Mouse (Mus musculus): Measurements from ENCODE around the gene Nup155.
"Not testable (repeated sequence)": the region's sequence is repeated elsewhere in the genome, so short reads cannot be mapped to it uniquely, and the experiment has no call there.

Gene Nup155

DNA sequence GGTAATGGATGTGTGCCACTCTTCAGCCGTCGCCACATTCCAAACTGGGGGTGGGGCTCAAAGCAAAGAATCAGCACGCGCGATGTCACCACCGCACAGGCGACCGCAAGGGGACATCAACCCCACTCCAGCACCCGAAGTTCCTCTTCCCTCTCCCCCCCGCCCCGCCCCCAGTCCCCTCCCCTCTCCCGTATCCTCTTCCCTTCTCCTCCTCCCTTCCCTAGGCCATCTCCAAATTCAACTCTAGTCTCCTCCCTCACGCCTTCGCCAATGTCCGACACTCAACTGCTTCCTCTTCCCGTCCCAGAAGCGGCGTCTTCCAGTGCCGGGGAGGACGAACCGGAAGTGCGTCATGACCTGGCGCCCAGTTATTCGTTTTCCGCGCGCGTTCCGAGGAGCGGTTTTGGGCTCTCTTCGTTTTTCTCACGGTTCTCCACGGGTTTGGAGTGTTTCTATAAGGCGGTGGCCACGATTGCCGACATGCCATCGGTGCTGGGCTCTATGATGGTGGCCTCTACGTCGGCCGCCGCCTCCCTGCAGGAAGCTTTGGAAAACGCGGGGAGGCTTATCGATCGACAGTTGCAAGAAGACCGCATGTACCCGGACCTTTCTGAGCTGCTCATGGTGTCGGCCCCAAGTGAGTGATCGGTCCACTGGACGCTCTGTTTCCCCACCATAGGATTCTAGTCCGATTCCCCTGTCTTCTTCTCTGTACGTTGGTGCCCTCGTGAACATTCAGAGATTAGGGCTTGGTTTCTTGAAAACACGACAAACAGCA, at the start of gene Nup155:
Nup155 (plus strand) TSS at position 308 of the 778 bp plus-strand sequence.
- DNase-seq (ENCODE audit: low read depth), result peak; percentile 97

DNA sequence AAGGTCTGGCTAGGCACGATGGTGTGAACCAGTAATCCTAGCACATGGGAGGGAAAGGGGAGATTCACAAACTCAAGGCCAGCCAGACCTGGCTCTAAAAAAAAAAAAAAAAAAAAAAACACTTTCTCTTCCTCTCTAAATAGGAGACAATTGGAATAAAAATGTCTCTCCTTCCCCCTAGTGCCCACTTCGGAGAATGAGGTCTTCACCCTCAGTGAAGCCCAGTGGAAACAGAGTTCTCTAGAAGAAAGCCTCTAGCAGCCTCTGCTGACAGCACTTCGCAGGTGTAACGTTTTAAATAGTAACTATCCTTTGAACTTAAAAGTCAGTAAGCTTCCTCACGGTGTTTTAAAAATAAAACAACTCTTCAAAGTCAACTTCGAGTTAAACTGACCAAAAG, 43.9 kb upstream of the Nup155 start:
- DNase-seq (ENCODE audit: low read depth), result peak; percentile 9

DNA sequence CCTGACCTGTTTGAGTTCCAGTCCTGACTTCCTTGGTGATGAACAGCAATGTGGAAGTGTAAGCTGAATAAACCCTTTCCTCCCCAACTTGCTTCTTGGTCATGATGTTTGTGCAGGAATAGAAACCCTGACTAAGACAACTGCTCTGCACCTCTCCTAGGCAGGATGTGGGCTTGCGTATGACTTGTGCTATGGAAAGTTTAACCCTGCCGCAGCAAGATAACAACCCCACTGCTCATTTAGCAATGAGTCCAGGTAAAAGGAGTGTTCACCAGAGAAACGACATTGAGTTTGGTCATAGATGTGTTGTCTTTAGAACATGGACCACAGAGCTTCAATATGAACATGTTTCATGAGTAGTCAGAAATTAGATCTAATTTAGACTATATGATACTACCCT, 35.9 kb upstream of the Nup155 start:
- DNase-seq (ENCODE audit: low read depth), result peak; percentile 78

DNA sequence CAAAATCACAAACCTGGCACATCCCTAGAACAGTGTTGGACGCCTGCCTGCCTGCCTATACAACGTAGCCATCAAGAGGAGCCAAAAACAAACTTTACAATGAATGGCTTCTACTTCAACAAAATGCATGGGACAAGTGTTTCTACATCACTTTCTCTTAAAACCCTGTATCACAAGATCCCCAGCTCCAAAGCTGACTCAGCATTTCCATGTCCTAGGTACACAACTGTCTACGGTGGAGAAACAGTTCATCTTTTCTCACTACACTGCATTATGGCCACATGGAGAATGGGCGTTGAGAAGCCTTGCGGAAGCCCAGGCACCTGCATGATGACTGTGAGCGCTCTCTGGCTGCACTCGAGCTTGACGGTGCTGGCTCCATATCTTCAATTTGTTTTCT, 26.9 kb upstream of the Nup155 start:
- DNase-seq (ENCODE audit: low read depth), result no peak

DNA sequence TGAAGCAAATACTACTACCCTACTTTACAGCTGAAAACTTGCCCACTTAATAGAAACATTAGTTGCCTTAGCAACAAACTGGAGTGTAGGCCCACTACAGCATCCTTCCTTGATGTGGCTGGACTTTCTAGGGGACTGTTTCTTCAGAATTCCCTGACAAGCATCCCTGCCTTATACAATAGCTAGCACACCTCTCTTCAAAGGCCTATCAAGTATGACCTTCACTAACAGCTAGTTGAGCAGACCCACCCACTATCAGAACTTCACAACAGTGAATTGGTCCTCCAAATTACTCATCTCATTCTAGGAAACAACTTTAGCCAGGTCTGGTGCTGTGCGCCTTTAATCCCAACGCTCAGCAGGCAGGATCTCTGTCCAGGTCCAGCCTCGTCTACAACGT, 21.8 kb upstream of the Nup155 start:
- no peak for DNase-seq (ENCODE audit: low read depth)

DNA sequence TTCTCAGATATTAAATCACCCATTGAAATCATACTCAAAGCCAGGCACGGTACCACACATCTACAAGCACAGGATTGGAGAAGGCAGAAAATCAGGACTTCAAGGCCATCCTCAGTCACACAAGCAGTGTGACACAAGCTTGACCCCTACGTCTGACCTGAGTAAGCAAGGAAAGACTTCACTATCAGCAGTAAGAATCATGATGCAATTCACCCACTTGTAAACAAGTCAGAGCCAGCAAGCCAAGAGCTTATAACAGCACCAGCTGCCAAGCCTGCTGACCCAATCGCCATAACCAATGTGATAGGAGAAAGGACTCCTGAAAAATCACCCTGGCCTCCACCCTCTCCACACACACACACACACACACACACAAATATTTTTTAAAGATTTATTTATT, 20.4 kb upstream of the Nup155 start:
- no peak for DNase-seq (ENCODE audit: low read depth)

DNA sequence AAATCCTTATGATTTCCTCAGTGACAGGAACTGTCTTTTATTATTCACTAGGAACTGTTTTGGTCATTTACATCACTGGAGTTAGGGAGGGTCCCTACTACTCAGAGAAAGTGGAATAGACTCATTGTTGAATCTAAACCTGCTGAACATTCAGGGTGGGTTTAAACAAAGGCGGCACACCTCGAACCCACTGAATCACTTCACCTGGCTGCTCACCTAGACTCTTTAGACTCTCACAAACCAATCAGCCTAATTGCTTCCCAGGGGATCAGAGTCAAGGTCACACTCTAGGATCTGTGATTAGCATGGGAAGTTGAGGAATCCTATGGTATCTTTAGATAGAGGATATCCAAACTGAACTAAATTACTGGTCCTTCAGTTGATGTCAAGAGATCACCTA, 18.4 kb upstream of the Nup155 start:
- no peak for DNase-seq (ENCODE audit: low read depth)

DNA sequence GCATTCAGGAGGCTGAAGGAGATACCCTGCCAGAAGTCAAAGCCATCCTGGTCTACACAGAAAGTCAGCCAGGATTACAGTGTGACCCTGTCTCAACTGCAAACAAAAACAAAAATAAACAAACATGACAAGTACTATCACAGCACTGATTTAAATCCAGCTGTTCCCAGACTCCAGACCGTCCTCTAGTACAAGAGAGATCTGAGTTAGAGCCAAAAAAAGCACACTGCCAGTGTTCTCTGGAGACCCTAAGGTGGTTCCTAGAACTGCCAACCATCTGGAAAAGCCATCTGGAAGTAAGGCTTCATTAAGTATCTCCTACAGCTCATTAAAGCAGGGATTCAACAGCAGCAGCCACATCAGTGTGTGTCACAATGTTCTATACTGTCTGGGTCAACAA, 16.4 kb upstream of the Nup155 start:
- not testable (repeated sequence) for DNase-seq (ENCODE audit: low read depth)

DNA sequence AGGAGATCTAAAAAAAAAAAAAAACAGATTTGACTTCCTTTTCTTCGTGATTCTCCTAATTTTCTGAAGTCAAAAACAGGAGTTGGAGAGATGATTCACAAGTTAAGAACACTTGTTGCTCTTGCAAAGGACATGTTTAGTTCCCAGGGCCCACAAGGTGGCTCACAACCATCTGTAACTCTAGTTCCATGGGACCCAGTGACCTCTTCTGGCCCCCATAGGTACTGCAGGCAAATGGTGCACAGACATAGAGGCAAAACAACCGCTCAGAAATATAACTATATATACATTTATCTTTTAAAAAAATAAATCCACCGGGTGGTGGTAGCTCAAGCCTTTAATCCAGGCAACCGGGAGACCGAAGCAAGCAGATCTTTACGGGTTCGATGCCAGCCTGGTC, 11.2 kb upstream of the Nup155 start:
- DNase-seq (ENCODE audit: low read depth), result peak; percentile 92

DNA sequence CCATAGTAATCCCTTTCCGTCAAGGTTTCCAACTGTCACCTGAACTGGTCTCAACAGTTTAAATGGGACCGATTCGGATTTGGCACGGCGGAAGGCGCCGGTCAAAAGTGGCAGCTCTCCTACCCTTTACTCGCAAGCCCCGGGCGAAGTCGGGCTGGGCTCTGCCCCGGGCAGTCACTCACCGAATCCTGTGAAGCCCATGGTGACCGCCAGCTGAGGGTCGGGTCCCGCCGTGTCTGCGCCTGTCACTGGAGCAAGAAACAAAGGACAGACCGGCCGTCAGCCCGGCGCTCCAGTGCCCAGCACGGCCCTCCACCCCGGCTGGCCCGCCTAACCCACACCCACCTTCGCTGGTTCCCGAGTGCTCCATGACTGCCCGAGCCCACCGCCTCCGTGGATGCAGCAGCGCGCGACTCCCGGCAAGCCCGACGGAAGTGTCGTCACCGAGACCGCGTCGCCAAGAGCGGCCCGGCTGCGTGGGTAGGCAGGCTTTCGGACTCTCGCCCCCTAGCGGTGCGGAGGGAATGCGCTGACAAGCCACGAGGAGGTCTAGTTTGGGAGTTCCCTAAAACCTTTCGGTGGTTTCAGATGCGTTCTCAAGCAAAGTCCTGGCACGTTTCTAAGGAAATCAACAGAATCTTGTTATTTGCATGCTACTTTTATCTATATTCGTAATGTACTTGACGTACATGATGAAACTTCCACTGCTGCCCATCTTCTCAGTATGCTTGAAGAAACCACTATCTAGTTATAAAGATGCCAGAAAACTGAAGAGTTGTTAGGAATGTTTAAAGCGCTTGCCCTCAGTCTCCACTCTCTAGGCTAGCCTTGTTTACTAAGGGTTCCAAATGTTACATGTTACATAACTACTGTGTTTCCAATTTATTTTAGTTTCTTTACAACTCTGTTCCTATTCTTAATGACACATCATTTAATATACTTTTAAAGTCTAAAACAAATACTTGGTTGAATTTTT, 10.0 kb upstream of the Nup155 start, which contains the start of gene Wdr70:
Wdr70 (minus strand) TSS at position 436 of the 976 bp plus-strand sequence.
- peak; percentile 98 for DNase-seq (ENCODE audit: low read depth)

DNA sequence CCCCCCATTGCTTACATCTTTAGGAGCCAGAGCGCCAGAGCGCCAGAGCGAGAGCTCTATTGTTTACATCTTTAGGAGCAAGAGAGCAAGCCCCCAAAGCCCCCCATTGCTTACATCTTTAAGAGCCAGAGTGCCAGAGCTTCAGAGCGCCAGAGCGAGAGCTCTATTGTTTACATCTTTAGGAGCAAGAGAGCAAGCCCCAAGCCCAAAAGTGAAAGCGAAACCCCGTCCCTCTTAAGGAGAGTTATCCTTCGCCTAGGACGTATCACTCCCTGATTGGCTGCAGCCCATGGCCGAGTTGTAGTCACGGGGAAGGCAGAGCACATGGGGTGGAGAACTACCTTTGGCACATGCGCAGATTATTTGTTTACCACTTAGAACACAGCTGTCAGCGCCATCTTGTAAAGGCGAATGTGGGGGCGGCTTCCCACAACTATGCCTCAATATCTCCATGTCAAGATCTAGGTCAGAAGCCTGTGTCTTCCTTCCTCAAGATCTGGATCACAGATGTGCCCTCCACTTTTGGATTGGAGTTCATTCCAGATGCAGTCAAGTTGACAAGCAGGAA, 7.0 kb upstream of the Nup155 start:
- DNase-seq (ENCODE audit: low read depth), result peak; percentile 39

DNA sequence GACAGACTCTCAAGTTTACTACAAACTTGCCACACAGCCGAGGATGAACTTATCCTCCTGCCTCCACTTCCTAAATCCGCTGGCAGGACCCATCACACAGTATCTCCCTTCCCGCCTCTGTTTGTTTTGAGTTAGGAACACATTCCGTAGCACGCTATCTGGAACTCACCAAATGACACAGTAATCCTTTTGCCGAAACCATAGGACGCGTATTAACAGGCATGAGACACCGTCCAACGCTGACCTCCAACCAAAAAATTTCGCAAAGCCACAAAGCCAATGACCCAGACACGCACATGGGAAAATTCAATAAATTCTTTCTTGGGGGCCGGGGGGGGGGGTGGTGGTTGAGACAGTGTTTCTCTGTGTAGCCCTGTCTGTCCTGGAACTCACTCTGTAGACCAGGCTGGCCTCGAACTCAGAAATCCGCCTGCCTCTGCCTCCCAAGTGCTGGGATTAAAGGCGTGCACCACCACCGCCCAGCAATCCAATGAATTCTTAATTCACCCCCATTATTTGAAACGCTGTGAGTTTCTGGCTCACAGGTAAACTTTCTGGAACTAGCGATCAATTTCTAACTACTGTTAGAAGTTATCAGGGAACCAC, 610 bp upstream of the Nup155 start:
- no peak for DNase-seq (ENCODE audit: low read depth)

DNA sequence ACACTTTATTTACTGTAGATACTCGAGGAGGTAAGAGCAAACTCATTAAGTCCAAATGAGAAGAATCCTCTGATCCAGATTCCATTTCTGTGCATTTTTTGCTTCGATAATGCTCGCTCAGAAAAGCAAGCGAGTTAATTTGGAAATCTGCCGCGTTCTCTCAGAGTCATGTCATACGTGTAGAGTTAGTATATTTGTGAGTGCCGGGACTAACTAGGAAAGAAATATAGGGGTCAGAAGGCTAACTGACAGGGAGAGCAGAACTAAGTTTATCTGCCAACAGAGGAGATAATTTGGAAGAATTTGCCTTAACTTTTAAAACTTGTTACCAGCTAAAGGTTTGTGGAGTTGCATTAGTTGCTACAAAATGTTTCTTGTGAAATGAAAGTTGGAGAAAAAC, 709 bp downstream of the Nup155 start:
- DNase-seq (ENCODE audit: low read depth), result no peak

DNA sequence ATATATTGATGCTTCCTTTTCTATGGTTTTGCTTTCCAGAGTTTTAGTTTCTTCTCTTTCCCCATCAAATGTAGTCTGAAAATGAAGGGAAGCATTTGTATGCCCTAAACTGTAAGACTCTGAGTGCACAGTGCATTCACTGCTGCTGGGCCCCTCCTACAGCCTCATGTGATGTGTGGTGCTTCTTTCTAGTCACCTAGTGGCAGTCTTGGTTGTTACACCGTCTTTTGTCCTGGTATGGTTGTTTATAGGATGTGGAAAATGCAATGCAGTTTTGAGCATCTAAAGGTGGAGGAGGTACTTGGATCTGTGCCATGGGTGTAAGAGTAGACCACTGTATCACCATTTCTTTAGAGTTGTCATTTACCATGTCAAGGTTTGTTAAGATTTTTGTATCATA, 20.2 kb downstream of the Nup155 start:
- DNase-seq (ENCODE audit: low read depth), result peak; percentile 18

DNA sequence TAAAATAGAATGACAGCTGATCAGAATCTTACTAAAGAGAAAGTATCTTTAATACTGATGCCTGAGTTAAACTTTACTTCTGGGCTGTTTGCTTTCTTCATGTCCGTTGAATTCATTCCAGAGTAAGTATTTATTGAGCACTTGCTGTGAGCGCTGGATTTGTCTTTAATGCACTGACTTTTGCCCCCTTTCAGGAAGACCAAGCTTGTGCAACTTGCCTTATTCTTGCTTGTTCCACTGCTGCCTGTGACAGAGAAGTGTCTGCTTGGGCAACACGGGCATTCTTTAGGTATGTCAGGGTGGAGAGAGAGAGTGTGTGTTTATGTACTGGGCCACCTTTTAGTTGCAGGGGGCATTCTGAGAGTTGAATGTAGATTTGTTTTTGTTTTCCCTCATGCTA, 22.2 kb downstream of the Nup155 start:
- no peak for DNase-seq (ENCODE audit: low read depth)

DNA sequence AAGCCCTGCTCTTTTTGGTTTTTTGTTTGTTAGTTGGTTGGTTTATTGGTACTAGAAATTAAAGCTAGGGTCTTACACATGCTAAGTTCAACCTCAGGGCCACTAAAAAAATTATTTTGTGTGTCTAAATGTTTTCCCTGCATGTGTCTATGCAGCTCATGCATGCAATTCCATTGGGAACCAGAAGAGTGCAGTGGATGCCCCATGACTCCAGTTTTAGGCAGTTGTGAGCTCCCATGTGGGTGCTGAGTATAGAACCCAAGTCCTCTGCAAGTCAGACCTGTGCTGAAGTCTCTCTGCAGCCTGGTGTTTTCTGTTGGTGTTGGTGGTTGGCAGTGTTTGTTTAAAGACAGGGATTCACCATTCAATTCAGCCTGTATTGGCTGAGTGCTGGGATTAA, 22.7 kb downstream of the Nup155 start:
- no peak for DNase-seq (ENCODE audit: low read depth)

DNA sequence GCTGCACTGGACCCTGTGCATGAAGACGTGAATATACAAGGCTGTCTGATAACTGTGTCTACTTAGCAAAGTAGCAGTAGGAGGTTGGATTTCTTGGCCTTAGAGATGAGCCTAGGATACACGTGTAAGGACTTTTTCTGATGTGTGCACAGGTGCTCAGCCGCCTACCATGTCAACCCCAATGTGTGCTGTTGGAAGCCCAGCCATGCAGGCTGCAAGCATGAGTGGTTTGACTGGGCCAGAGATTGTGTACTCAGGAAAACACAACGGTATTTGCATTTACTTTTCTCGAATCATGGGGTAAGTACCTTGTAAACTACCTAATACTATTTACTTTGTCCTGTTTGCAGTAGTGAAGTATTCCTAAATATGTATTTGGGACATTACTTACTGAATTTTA, 26.5 kb downstream of the Nup155 start:
- DNase-seq (ENCODE audit: low read depth), result no peak

DNA sequence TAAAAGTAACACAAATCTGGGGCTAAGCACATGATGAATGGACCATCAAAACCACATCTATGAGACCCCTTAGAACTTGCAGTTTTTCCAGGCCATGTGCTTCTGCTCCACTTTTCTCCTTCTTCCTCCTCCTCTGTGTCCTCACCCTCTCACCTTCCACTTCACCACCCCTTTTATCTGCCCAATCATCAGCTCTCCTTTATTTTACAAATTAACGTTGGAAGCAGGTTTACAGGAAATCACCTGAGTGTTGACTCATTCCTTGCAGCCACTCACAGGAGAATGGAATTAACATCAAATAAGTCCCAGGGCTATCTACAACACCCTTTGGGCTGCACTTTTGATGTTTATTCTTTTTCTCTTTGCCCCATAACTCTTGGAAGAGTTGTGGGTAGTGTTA, 52.8 kb downstream of the Nup155 start:
- no peak for DNase-seq (ENCODE audit: low read depth)

DNA sequence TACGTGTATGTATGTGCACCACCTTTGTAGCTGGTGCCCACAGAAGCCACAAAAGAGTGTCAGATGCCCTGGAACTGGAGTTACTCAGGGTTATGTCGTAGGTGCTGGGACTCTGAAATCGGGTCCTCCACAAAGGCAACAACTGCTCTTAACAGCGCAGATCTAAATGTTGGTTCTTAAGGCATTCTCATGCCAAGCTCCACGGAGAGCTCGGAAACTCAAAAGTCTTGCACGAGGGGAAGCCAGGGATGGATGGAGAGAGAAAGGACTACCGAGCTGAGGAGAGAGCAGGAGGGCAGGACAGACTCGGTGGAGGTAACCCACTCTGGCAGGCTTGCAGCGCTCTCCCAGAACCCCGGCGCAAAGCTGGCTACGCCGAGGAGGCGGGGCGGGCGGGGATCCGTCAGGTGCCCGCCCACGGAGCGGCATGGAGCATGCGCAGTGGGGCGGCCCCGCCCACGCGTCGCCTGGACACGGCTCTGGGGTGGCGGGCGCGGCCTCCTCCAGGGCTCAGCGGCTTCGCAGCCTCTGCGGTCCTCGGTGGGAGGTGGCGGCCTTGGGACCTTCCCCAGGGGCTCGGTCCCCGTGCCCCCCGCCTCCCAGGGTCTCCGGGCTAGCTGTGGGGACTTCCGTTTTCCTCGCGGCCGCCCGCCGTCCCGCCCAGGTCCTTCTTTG, 59.7 kb downstream of the Nup155 start, which contains the start of gene Cplane1:
Cplane1 (plus strand) TSS at position 516 of the 675 bp plus-strand sequence.
- DNase-seq (ENCODE audit: low read depth), result peak; percentile 95

DNA sequence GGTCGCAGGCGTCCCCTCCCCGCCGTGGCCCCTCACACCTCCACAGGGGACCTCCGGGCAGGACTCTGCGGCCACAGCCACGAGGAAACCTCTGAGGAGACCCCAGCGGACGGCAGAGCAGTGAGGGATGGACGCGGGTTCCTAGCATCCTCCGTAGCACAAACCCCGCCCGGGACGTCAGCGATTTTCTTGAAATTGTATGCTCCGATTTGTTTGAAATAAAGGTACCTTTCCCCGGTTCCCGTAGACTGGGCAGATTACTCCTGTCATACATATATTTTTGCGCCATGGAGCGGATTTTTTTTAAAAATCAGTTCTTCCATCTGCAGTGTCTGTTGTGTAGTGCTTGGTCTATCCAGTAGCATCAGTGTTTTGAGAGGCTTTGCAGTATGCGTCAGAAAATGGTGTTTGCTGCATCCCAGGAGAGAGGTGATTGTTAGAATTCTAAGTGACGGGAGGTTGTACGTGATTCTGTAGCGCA, 60.2 kb downstream of the Nup155 start:
- no peak for DNase-seq (ENCODE audit: low read depth)

DNA sequence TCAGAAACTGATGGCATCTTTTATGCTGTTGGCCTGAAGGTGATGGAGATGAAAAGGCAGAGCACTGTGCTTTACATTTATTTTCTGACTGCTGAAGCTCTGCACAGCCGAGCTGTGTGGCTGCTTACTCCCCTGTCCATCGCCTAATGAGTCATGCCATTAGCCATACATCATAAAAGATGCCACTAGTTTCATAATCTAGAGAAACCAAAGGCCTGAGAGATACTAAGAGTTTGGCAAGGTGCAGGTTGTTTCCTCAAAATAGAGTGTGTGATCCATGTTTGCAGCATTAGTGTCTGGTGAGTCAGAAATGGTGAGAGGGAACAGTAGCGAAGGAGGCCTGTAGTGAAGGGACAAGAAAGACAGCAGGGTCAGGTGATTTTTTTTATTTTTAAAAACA, 80.5 kb downstream of the Nup155 start:
- DNase-seq (ENCODE audit: low read depth), result no peak
